Mouse (Mus musculus): ENCODE results near the gene Mnd1.

GRCm38 (mm10) chr3:84173581-84174154 is 18.1 kb upstream of the Mnd1 start, which contains the start of gene Gm6525:
- TF ChIP-seq CTCF (IDR thresholded peaks at IDR 0.05) (no peak), EP300 (IDR thresholded peaks at IDR 0.05) (no peak)
